Mouse (Mus musculus) E14TG2a.4 (cell line): ENCODE data around the gene Ets1.

Source experiments
- H3K27me3 ChIP-seq: 2 replicates; pipeline ENCODE4 v1.6.1; 2014; ENCODE audit warnings: low read length, control low read depth; ENCODE audit not compliant: insufficient read depth
- H3K36me3 ChIP-seq: 2 replicates; pipeline ENCODE4 v1.6.1; 2014; ENCODE audit warnings: low read length, control low read depth; ENCODE audit not compliant: insufficient read depth
- H3K4me1 ChIP-seq: replicated peaks from 2 replicates; pipeline ENCODE4 v1.6.1; 2014; ENCODE audit warnings: low read depth, low read length, control low read depth
- H3K4me3 ChIP-seq: replicated peaks from 2 replicates; pipeline ENCODE4 v1.5.1; 2014; ENCODE audit warnings: mild to moderate bottlenecking, low read length
- H3K9me3 ChIP-seq: 2 replicates; pipeline ENCODE4 v1.6.1; 2014; ENCODE audit warnings: low read length, control low read depth
- CTCF ChIP-seq: conservative IDR thresholded peaks from 2 replicates; pipeline ENCODE4 v1.5.1; 2014; ENCODE audit warnings: low read length
- NANOG ChIP-seq: IDR thresholded peaks from 2 replicates; pipeline ENCODE4 v1.6.1; 2014; ENCODE audit warnings: borderline replicate concordance, low read length, mixed read lengths
- POU5F1 ChIP-seq: IDR thresholded peaks from 2 replicates; pipeline ENCODE4 v1.6.1; 2014; ENCODE audit warnings: low read length, borderline replicate concordance

Gene Ets1

DNA sequence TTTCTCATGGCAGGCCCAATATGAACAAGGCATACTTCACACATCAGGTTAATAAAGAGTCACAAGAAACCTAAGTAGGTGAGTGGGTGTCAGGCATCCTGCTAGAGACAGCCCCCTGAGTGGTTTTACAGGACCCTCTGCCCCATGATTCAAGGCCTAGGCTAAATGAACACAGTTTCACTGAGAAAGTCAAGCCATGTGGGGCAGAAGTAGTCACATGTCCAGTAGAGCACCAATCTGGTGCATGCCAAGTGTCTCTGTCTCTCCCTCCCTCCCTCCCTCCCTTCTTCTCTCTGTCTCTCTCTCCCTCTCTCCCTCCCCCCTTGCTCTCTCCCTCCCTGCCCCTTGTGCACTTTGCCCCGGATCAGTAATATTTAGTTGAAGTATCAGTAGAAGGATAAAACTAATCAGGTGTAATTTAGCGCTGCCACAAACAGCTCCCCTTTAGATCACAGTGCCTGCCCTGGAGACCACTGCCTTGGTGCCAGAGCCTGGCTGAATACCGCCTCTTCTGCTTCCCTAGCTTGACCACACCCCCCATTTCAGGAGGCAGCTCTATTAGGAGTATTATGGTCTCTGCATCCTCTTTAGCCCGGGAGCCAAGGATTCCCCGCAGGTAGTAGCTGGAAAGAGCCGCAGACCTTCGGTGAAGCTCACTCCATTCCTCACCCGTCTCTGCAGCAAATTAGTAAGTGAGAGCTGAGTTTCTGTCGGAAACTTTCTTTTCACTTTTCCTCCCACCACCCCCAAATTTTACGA is at the start of gene Ets1:
Gene Ets1, plus strand, starts transcription at position 595 of the 759 bp plus-strand sequence.
- H3K4me3 ChIP-seq, result no peak within 1 kb of the TSS
- H3K36me3 ChIP-seq, result no peaks in the 10 kb centered on the region
- 0 out of 2 replicates have a peak, but pooled peaks cover 2% of the 10 kb centered on the region for H3K4me1 ChIP-seq
- H3K9me3 ChIP-seq, result no peaks in the 10 kb centered on the region
- no peak for TF ChIP-seq POU5F1
- no peak for TF ChIP-seq NANOG
- no peak for TF ChIP-seq CTCF
- peaks cover 21% of the 10 kb centered on the region for H3K27me3 ChIP-seq

DNA sequence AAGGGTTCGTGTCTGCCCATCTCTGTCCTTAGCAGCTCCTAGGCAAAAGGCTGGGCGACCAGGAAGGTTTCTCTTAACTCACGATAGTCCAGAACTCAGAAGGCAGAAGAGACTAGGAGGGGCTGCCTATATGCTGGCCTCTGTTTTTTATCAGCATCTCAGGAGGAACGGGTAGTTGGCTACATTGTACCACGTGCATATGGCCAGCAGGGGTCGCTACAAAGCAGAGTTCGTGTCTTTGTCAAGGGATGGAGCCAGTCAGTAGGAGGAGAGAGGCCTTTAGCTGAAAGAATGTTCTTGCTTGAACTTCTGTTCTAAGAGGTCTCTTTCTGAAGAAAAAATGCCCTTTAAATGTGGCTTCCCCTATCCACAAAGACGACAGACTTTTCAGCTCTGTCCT is 46.1 kb upstream of the Ets1 start:
- TF ChIP-seq CTCF (peak; percentile 89), POU5F1 (no peak)
- Histone ChIP-seq H3K36me3 (no peaks in the 10 kb centered on the region), H3K27me3 (peaks cover 31% of the 10 kb centered on the region), H3K4me3 (no peak overlapping the region), H3K4me1 (no peaks in the 10 kb centered on the region; the same call in 1 of the 2 replicates), H3K9me3 (no peaks in the 10 kb centered on the region)

DNA sequence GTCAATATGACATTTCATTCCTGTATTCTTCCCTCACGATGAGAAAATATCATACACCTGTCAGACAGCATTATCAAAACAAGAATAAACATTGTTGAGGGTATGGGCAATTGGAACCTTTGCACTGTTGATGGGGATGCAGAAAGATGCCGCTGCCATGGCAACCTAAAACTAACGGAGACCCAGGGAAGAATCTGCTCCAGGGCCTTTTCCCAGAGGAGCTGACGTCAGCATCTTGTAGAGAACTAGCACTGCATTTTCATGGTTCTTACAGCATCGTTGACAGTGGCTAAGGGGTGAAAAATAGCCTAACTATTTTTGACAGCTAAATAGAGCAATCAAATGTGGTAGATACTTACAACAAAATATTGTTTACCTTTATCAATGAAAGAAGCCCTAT is 45.5 kb upstream of the Ets1 start:
- peaks cover 33% of the 10 kb centered on the region for H3K27me3 ChIP-seq
- H3K36me3 ChIP-seq, result no peaks in the 10 kb centered on the region
- TF ChIP-seq NANOG (no peak), CTCF (no peak), POU5F1 (no peak)
- H3K4me3 ChIP-seq, result no peak overlapping the region
- H3K9me3 ChIP-seq, result no peaks in the 10 kb centered on the region
- no peaks in the 10 kb centered on the region; the same call in 1 of the 2 replicates for H3K4me1 ChIP-seq

DNA sequence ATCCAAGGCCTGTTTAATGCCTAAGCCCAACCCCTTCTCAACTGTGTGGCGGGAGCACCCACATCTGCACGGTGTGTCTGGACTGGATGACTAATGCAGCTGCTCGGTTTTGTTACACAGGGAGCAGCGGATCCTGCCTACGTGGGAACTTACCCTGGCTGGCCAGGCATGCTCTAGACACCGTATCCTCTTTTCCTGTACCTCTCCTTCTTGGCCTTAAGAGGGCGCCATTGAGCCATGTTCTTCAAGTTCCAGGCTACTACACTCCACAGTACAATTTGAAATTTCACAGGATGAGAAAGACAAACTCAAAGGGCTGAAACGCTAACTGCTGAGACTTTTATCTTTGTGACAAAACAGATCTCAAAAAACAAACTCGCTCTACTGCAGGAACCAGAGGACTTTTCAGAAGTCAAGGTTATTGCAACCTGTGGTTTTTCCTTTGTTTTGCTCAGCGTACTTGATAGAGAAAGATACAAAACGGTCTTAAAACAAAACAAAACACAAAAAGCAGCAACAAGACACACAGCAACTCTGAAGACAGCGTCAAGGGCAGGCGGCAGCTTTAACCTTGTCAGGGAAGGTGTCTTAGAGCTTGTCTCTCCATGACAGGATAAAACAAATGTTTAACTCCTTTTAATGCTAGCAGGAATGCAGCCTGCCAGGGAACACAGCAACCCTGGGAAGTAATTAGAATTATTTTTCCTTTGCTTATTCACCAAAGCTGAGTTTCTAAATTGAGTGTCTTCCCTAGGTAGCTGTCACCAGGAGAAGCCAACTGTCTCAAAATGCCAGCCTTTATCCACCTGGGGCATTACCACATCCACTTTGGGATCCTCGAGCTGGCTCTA is 44.1 kb upstream of the Ets1 start:
- H3K36me3 ChIP-seq, result no peaks in the 10 kb centered on the region

DNA sequence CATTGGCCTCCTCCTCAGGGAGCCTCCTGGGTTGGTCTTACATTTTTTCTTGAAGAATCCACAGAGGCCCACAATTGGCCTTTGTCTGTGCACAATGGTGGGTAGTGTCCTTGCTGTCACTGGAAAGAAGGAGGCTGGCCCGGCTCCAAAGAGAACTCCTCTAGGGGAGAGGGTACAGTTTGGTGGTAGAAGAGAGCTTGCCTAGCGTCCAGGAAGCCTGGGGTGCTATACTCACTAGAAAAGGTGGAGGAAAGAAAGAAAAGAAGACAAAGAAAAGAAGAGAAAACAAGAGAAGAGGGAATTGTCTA is 43.5 kb upstream of the Ets1 start:
- H3K36me3 ChIP-seq, result no peaks in the 10 kb centered on the region
- H3K9me3 ChIP-seq, result no peaks in the 10 kb centered on the region
- no peak overlapping the region for H3K4me3 ChIP-seq
- no peak for TF ChIP-seq NANOG
- no peak for TF ChIP-seq POU5F1
- no peak for TF ChIP-seq CTCF
- H3K4me1 ChIP-seq, result no peaks in the 10 kb centered on the region
- H3K27me3 ChIP-seq, result peaks cover 29% of the 10 kb centered on the region

More for the DNA sequence above, 44.1 kb upstream of the Ets1 start:
- peak; percentile 72 for TF ChIP-seq CTCF
- TF ChIP-seq POU5F1, result no peak
- Histone ChIP-seq H3K9me3 (no peaks in the 10 kb centered on the region), H3K4me1 (no peaks in the 10 kb centered on the region), H3K4me3 (no peak overlapping the region), H3K27me3 (peaks cover 32% of the 10 kb centered on the region)

DNA sequence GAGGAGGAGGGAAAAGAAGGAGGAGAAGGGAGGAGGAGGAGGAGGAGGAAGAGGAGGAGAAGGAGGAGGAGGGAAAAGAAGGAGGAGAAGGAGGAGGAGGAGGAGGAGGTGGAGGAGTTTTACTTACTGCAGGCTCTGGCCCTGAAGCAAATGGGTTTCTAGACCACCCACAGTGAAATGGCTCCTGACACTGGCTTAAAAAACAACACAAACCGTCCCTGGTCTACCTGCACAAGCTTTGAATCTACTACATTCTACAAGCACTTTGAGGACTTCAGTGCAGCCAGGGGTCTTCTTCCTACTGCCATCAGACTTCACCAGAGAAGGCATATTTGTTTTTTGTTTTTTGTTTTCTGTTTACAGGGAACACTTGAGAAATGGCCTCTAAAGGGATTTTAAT is 42.2 kb upstream of the Ets1 start:
- no peak for TF ChIP-seq POU5F1
- no peak for TF ChIP-seq NANOG
- H3K36me3 ChIP-seq, result no peaks in the 10 kb centered on the region
- no peak overlapping the region for H3K4me3 ChIP-seq
- H3K4me1 ChIP-seq, result no peaks in the 10 kb centered on the region
- peaks cover 17% of the 10 kb centered on the region for H3K27me3 ChIP-seq
- no peaks in the 10 kb centered on the region for H3K9me3 ChIP-seq

DNA sequence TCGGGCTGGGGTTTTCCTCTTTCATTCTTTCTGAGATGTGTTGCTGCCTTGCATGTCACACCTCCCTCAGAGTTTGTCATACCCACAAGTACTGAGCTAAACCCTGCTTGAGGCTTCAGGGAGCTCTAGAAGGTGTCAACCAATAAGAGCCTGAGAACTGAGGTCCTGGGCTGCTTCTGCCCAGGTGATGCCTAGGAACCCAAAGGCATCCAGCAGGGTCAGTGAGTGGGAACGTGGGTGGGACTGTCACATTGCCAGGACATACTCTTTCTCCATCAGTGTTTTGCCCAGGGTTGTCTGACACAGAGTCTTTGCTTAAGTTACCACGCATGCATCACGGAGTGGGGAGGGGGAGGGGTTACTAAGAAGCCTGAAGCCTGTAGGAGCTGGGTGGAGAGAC is 41.7 kb upstream of the Ets1 start:
- no peaks in the 10 kb centered on the region for H3K9me3 ChIP-seq
- peaks cover 17% of the 10 kb centered on the region for H3K27me3 ChIP-seq
- H3K4me1 ChIP-seq, result no peaks in the 10 kb centered on the region
- H3K36me3 ChIP-seq, result no peaks in the 10 kb centered on the region
- H3K4me3 ChIP-seq, result no peak overlapping the region
- no peak for TF ChIP-seq POU5F1

- Histone ChIP-seq H3K27me3 (peaks cover 18% of the 10 kb centered on the region), H3K9me3 (no peaks in the 10 kb centered on the region), H3K4me1 (no peaks in the 10 kb centered on the region), H3K36me3 (no peaks in the 10 kb centered on the region), H3K4me3 (no peak overlapping the region)
- TF ChIP-seq CTCF (no peak), POU5F1 (no peak), NANOG (no peak)
Measured at GRCm38 (mm10) chr9:32595076-32595820, 40.8 kb upstream of the Ets1 start.
